Mouse (Mus musculus): Measurements from ENCODE around the gene Il1rl2. TPM values are rescaled to one million over a fixed set of nuclear protein-coding genes. Genes with fewer than 3 reads are reported as not detected.

Il1rl2 gene
- polyA plus RNA-seq (2014; fragmentation: Nextera tagmentation; extraction: Ambion mirVana): 0.98 and 1.0 TPM in 2 replicates

GRCm38 (mm10) chr1:40324457-40324856, at the start of gene Il1rl2:
Gene Il1rl2 (plus strand): TSS chr1:40324610.
- Histone ChIP-seq H3K4me3 (ENCODE audit: low read depth, low read length) (peak within 1 kb of the TSS; percentile 32), H3K9ac (ENCODE audit: low read length) (peak within 1 kb of the TSS; percentile 34; the same call in 1 of the 2 replicates), H3K27me3 (ENCODE audit: control insufficient read depth, insufficient read depth, low read length) (peaks cover 13% of the 10 kb centered on the region), H3K4me1 (ENCODE audit: control insufficient read depth, insufficient read depth, low read length) (peaks cover 5% of the 10 kb centered on the region), H3K36me3 (ENCODE audit: control insufficient read depth, insufficient read depth, low read length) (no peaks in the 10 kb centered on the region), H3K27ac (ENCODE audit: low read depth, low read length) (no peak within 1 kb of the TSS), H3K4me2 (peak within 1 kb of the TSS; percentile 66), H3K9me3 (ENCODE audit: control insufficient read depth, low read length) (no peaks in the 10 kb centered on the region)
- ATAC-seq (ENCODE audit: low FRiP score): no peak
- WGBS: 41% methylated on average over 6 of the region's 6 CpGs
- DNase-seq (ENCODE audit: low spot score, missing footprints): peak; percentile 83

GRCm38 (mm10) chr1:40275285-40276013, 49.0 kb upstream of the Il1rl2 start:
- H3K27ac ChIP-seq (ENCODE audit: low read depth, low read length): no peak overlapping the region
- WGBS: 80% methylated on average over 10 of the region's 10 CpGs
- no peaks in the 10 kb centered on the region for H3K36me3 ChIP-seq (ENCODE audit: control insufficient read depth, insufficient read depth, low read length)
- no peaks in the 10 kb centered on the region for H3K4me1 ChIP-seq (ENCODE audit: control insufficient read depth, insufficient read depth, low read length)
- ATAC-seq (ENCODE audit: low FRiP score): no peak
- H3K4me3 ChIP-seq (ENCODE audit: low read depth, low read length): no peak overlapping the region
- no peaks in the 10 kb centered on the region for H3K27me3 ChIP-seq (ENCODE audit: control insufficient read depth, insufficient read depth, low read length)
- H3K9ac ChIP-seq (ENCODE audit: low read length): no peak overlapping the region
- H3K4me2 ChIP-seq: no peak overlapping the region
- no peak for DNase-seq (ENCODE audit: low spot score, missing footprints)
- no peaks in the 10 kb centered on the region for H3K9me3 ChIP-seq (ENCODE audit: control insufficient read depth, low read length)

- ATAC-seq (ENCODE audit: low FRiP score) (no peak), DNase-seq (ENCODE audit: low spot score, missing footprints) (no peak)
- Histone ChIP-seq H3K4me2 (no peak overlapping the region), H3K4me1 (ENCODE audit: control insufficient read depth, insufficient read depth, low read length) (no peaks in the 10 kb centered on the region), H3K27ac (ENCODE audit: low read depth, low read length) (no peak overlapping the region), H3K9me3 (ENCODE audit: control insufficient read depth, low read length) (no peaks in the 10 kb centered on the region), H3K36me3 (ENCODE audit: control insufficient read depth, insufficient read depth, low read length) (no peaks in the 10 kb centered on the region), H3K4me3 (ENCODE audit: low read depth, low read length) (no peak overlapping the region), H3K9ac (ENCODE audit: low read length) (no peak overlapping the region), H3K27me3 (ENCODE audit: control insufficient read depth, insufficient read depth, low read length) (no peaks in the 10 kb centered on the region)
- 86% methylated on average over 4 of the region's 4 CpGs for WGBS
Observed at GRCm38 (mm10) chr1:40277944-40278343, 46.5 kb upstream of the Il1rl2 start.

- Histone ChIP-seq H3K9me3 (ENCODE audit: control insufficient read depth, low read length) (no peaks in the 10 kb centered on the region), H3K4me1 (ENCODE audit: control insufficient read depth, insufficient read depth, low read length) (no peaks in the 10 kb centered on the region), H3K27me3 (ENCODE audit: control insufficient read depth, insufficient read depth, low read length) (no peaks in the 10 kb centered on the region), H3K4me2 (no peak overlapping the region), H3K36me3 (ENCODE audit: control insufficient read depth, insufficient read depth, low read length) (no peaks in the 10 kb centered on the region), H3K27ac (ENCODE audit: low read depth, low read length) (no peak overlapping the region), H3K9ac (ENCODE audit: low read length) (no peak overlapping the region), H3K4me3 (ENCODE audit: low read depth, low read length) (no peak overlapping the region)
- ATAC-seq (ENCODE audit: low FRiP score): no peak
- DNase-seq (ENCODE audit: low spot score, missing footprints): no peak
- 84% methylated on average over 2 of the region's 2 CpGs for WGBS
Observed at GRCm38 (mm10) chr1:40278720-40279119, 45.7 kb upstream of the Il1rl2 start.

GRCm38 (mm10) chr1:40279182-40279743, 45.1 kb upstream of the Il1rl2 start:
- Histone ChIP-seq H3K4me3 (ENCODE audit: low read depth, low read length) (no peak overlapping the region), H3K9ac (ENCODE audit: low read length) (no peak overlapping the region), H3K4me2 (no peak overlapping the region), H3K4me1 (ENCODE audit: control insufficient read depth, insufficient read depth, low read length) (no peaks in the 10 kb centered on the region), H3K36me3 (ENCODE audit: control insufficient read depth, insufficient read depth, low read length) (no peaks in the 10 kb centered on the region), H3K27ac (ENCODE audit: low read depth, low read length) (no peak overlapping the region), H3K27me3 (ENCODE audit: control insufficient read depth, insufficient read depth, low read length) (no peaks in the 10 kb centered on the region), H3K9me3 (ENCODE audit: control insufficient read depth, low read length) (no peaks in the 10 kb centered on the region)
- ATAC-seq (ENCODE audit: low FRiP score) (no peak), DNase-seq (ENCODE audit: low spot score, missing footprints) (no peak)
- WGBS: 86% methylated on average over 11 of the region's 11 CpGs

- Histone ChIP-seq H3K4me1 (ENCODE audit: control insufficient read depth, insufficient read depth, low read length) (no peaks in the 10 kb centered on the region), H3K9me3 (ENCODE audit: control insufficient read depth, low read length) (no peaks in the 10 kb centered on the region), H3K36me3 (ENCODE audit: control insufficient read depth, insufficient read depth, low read length) (no peaks in the 10 kb centered on the region), H3K27me3 (ENCODE audit: control insufficient read depth, insufficient read depth, low read length) (no peaks in the 10 kb centered on the region), H3K9ac (ENCODE audit: low read length) (no peak overlapping the region), H3K27ac (ENCODE audit: low read depth, low read length) (no peak overlapping the region), H3K4me3 (ENCODE audit: low read depth, low read length) (no peak overlapping the region), H3K4me2 (no peak overlapping the region)
- ATAC-seq (ENCODE audit: low FRiP score) (no peak), DNase-seq (ENCODE audit: low spot score, missing footprints) (no peak)
- 84% methylated on average over 4 of the region's 4 CpGs for WGBS
Observed at GRCm38 (mm10) chr1:40281950-40282349, 42.5 kb upstream of the Il1rl2 start.

- 85% methylated on average over 3 of the region's 3 CpGs for WGBS
- H3K4me1 ChIP-seq (ENCODE audit: control insufficient read depth, insufficient read depth, low read length): no peaks in the 10 kb centered on the region
- H3K27ac ChIP-seq (ENCODE audit: low read depth, low read length): no peak overlapping the region
- H3K4me2 ChIP-seq: no peak overlapping the region
- DNase-seq (ENCODE audit: low spot score, missing footprints) (no peak), ATAC-seq (ENCODE audit: low FRiP score) (no peak)
- no peaks in the 10 kb centered on the region for H3K36me3 ChIP-seq (ENCODE audit: control insufficient read depth, insufficient read depth, low read length)
- no peaks in the 10 kb centered on the region for H3K9me3 ChIP-seq (ENCODE audit: control insufficient read depth, low read length)
- no peak overlapping the region for H3K4me3 ChIP-seq (ENCODE audit: low read depth, low read length)
- H3K9ac ChIP-seq (ENCODE audit: low read length): no peak overlapping the region
- H3K27me3 ChIP-seq (ENCODE audit: control insufficient read depth, insufficient read depth, low read length): no peaks in the 10 kb centered on the region
Observed at GRCm38 (mm10) chr1:40282394-40282793, 42.0 kb upstream of the Il1rl2 start.

GRCm38 (mm10) chr1:40283995-40284394, 40.4 kb upstream of the Il1rl2 start:
- Histone ChIP-seq H3K4me2 (no peak overlapping the region), H3K4me3 (ENCODE audit: low read depth, low read length) (no peak overlapping the region), H3K27ac (ENCODE audit: low read depth, low read length) (no peak overlapping the region), H3K36me3 (ENCODE audit: control insufficient read depth, insufficient read depth, low read length) (no peaks in the 10 kb centered on the region), H3K9ac (ENCODE audit: low read length) (no peak overlapping the region), H3K9me3 (ENCODE audit: control insufficient read depth, low read length) (no peaks in the 10 kb centered on the region), H3K4me1 (ENCODE audit: control insufficient read depth, insufficient read depth, low read length) (no peaks in the 10 kb centered on the region), H3K27me3 (ENCODE audit: control insufficient read depth, insufficient read depth, low read length) (no peaks in the 10 kb centered on the region)
- no peak for ATAC-seq (ENCODE audit: low FRiP score)
- 90% methylated on average over 5 of the region's 5 CpGs for WGBS
- no peak for DNase-seq (ENCODE audit: low spot score, missing footprints)

GRCm38 (mm10) chr1:40290489-40291255, 33.7 kb upstream of the Il1rl2 start:
- WGBS: 71% methylated on average over 12 of the region's 12 CpGs
- ATAC-seq (ENCODE audit: low FRiP score): no peak
- no peaks in the 10 kb centered on the region for H3K9me3 ChIP-seq (ENCODE audit: control insufficient read depth, low read length)

More at GRCm38 (mm10) chr1:40290489-40291255, 33.7 kb upstream of the Il1rl2 start:
- Histone ChIP-seq H3K4me1 (ENCODE audit: control insufficient read depth, insufficient read depth, low read length) (no peaks in the 10 kb centered on the region), H3K4me3 (ENCODE audit: low read depth, low read length) (no peak overlapping the region), H3K27me3 (ENCODE audit: control insufficient read depth, insufficient read depth, low read length) (no peaks in the 10 kb centered on the region), H3K9ac (ENCODE audit: low read length) (no peak overlapping the region), H3K4me2 (no peak overlapping the region), H3K27ac (ENCODE audit: low read depth, low read length) (no peak overlapping the region), H3K36me3 (ENCODE audit: control insufficient read depth, insufficient read depth, low read length) (no peaks in the 10 kb centered on the region)
- DNase-seq (ENCODE audit: low spot score, missing footprints): peak; percentile 54

All from midbrain, embryonic 11.5 days (tissue).